Mouse (Mus musculus): Measurements from ENCODE around the gene Lag3. TPM values are rescaled to one million over a fixed set of nuclear protein-coding genes. Genes with fewer than 3 reads are reported as not detected.

Lag3 gene
- total RNA-seq (2021), result 1 to 10 TPM; 2.1 to 2.3 TPM

GRCm38 (mm10) chr6:124911533-124912218, at the start of gene Lag3:
TSS of gene Lag3 (minus strand) at chr6:124911705.
- DNase-seq, result no peak

- DNase-seq, result no peak
These were observed 49.5 kb upstream of the Lag3 start for GRCm38 (mm10) chr6:124961021-124961420.

GRCm38 (mm10) chr6:124959960-124960359, 48.5 kb upstream of the Lag3 start:
- DNase-seq, result no peak

GRCm38 (mm10) chr6:124958127-124958526, 46.6 kb upstream of the Lag3 start:
- DNase-seq, result no peak

- no peak for DNase-seq
These were observed 43.7 kb upstream of the Lag3 start for GRCm38 (mm10) chr6:124955212-124955611.

GRCm38 (mm10) chr6:124953991-124954715, 42.6 kb upstream of the Lag3 start:
- DNase-seq, result no peak

- DNase-seq, result no peak
These were observed 32.0 kb upstream of the Lag3 start for GRCm38 (mm10) chr6:124943526-124943925.

- no peak for DNase-seq
These were observed 30.2 kb upstream of the Lag3 start for GRCm38 (mm10) chr6:124941679-124942078.

GRCm38 (mm10) chr6:124938554-124938953, 27.0 kb upstream of the Lag3 start:
- no peak for DNase-seq

- DNase-seq, result no peak
These were observed 26.0 kb upstream of the Lag3 start for GRCm38 (mm10) chr6:124937493-124937892.

GRCm38 (mm10) chr6:124936681-124937080, 25.2 kb upstream of the Lag3 start:
- DNase-seq, result no peak

GRCm38 (mm10) chr6:124934670-124935069, 23.2 kb upstream of the Lag3 start:
- no peak for DNase-seq

GRCm38 (mm10) chr6:124933127-124933526, 21.6 kb upstream of the Lag3 start:
- no peak for DNase-seq

GRCm38 (mm10) chr6:124932314-124932695, 20.8 kb upstream of the Lag3 start:
- no peak for DNase-seq

- no peak for DNase-seq
These were observed 20.2 kb upstream of the Lag3 start for GRCm38 (mm10) chr6:124931525-124932313.

- DNase-seq, result peak; percentile 97 to 98
These were observed 19.4 kb upstream of the Lag3 start, which contains the start of gene Mlf2 for GRCm38 (mm10) chr6:124930754-124931524. TSS of gene Mlf2 (plus strand) at chr6:124931386.

GRCm38 (mm10) chr6:124930231-124930630, 18.7 kb upstream of the Lag3 start:
- no peak for DNase-seq

- no peak for DNase-seq
These were observed 14.4 kb upstream of the Lag3 start for GRCm38 (mm10) chr6:124925941-124926340.

GRCm38 (mm10) chr6:124925173-124925793, 13.8 kb upstream of the Lag3 start:
- no peak for DNase-seq

GRCm38 (mm10) chr6:124921539-124921938, 10.0 kb upstream of the Lag3 start:
- no peak for DNase-seq

GRCm38 (mm10) chr6:124920318-124921085, 9.0 kb upstream of the Lag3 start:
- DNase-seq, result no peak
